Mouse (Mus musculus): ENCODE measurements around the gene Gfi1.
A peak's percentile ranks its signal among the peaks of the same experiment; 100 is the strongest.

The Gfi1 gene

GRCm38 (mm10) chr5:107721638-107722011 is 4.2 kb downstream of the Gfi1 start:
- no peak for DNase-seq

DNA sequence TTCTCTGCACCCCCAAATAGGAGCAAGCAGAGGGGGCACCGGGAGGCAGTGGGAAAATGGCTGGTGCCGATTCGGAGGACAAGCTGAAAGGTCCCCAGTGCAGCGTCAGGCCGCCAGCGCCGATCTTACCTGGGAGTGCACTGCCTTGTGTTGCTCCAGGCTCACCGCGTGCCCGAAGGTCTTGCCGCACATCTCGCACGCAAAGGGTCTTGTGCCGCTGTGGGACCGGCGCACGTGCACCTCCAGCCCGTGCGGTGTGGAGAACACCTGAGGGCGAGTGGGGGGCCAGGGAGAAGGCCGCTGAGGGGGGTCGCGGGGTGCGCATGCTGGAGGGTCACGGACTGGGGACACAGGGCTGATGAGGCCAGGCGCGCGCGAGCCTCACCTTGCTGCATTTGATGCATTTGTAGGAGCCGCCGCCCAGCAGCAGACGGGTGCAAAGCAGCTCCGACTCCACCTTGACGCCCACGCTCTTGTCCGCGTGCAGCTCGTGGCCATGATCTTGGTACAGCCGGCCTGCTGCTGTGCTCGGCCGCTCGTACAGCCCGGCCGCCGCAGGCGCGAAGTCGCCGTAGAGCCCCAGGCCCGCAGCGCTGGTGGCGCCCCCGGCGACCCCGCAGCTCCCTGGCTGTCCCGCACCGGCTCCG is 4.7 kb downstream of the Gfi1 start:
- no peak for DNase-seq

GRCm38 (mm10) chr5:107720511-107720910 is 5.3 kb downstream of the Gfi1 start:
- DNase-seq = no peak

- DNase-seq = no peak
Observed at GRCm38 (mm10) chr5:107719786-107720185, 6.0 kb downstream of the Gfi1 start.

DNA sequence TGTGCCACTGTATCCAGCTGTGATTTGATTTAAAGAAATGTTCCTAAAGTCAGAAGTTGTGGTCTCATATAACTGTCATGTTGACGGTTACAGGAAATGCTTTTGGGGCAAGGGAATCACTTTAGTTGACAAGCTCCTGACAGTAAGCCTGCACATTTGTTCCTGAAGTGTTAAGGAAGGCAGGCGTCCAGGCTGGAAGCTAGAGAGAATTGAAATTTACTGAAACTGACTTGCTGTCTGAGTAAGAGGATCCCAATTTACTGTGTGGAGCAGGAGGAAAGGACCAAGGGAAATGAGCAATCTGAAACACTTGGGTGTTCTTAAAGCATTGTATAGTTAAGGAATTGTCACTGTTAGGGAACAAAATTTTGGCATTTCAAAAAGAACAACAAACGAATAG is 6.6 kb downstream of the Gfi1 start:
- DNase-seq = no peak

- DNase-seq = no peak
Observed at GRCm38 (mm10) chr5:107717871-107718361, 7.9 kb downstream of the Gfi1 start.

DNA sequence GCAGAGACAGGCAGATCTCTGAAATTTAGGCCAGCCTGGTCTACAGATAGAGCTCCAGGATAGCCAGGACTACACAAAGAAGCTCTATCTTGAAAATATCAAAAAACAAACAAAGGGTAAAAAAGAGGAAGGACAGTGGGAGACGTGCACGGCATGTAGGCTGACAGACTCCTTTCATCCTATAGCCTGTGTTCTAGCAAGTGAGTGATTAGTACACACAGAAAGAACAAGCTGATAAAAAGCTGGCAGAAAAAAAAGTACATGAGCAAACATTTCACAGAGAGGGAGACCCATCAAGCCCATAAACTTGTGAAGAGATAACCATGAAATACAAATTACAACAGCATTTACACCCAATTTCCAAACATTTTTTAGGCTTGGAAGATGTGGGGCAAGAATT is 14.1 kb downstream of the Gfi1 start:
- no peak for DNase-seq

DNA sequence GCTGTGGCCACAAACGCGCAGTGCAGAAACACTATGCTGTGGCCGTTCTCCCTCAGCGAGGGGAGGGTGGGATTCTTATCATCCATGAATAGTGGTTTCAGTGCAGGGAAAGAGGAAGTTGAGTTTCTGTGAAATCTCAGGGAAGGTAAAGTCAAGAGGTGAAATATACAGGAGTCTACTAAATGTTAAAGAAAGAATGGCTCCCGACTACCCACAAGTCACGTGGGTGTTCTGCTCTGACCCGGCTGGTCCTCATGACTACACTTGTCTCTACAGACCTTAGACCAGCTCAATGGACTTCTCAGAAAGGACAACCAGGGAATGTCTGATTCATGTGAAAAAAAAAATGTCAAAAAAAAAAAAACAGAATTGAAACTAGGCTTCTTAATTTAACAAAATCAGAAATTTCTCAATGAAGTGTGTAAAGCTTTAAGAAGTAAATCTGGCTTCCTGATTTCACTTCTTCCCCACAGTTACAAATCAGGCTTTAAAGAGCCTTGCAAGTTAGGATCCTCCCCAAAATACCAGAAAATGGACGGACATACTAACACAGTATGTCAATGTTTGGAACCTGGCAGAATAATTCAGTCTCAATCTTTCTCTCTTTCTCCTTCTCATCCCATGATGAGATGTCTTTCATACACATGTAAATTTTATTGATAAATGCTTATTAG is 17.6 kb downstream of the Gfi1 start:
- no peak for DNase-seq

DNA sequence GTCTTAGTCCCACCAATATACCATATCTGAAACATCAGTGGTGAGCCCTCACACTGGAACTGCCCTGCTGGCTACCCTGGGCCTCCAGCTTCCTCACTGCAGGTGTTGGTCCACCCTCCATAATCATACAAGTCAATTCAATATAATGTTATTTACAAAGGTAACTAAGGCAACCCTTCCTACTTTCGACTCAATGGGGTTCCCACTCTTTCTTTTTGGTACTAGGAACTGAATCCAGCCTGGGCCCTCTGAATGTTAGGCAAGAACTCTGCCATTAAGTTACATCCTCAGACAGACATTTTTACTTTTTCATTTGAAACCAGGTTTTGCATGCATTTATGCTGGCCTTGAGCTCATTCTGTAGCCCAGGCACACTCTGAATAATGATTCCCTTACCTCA is 19.6 kb downstream of the Gfi1 start:
- no peak for DNase-seq

GRCm38 (mm10) chr5:107705756-107706155 is 20.1 kb downstream of the Gfi1 start:
- peak; percentile 34 to 62 for DNase-seq

- DNase-seq = no peak
Observed at GRCm38 (mm10) chr5:107703207-107703763, 22.6 kb downstream of the Gfi1 start.

- DNase-seq = no peak
Observed at GRCm38 (mm10) chr5:107701658-107702057, 24.2 kb downstream of the Gfi1 start.

- DNase-seq = no peak
Observed at GRCm38 (mm10) chr5:107700873-107701272, 25.0 kb downstream of the Gfi1 start.

DNA sequence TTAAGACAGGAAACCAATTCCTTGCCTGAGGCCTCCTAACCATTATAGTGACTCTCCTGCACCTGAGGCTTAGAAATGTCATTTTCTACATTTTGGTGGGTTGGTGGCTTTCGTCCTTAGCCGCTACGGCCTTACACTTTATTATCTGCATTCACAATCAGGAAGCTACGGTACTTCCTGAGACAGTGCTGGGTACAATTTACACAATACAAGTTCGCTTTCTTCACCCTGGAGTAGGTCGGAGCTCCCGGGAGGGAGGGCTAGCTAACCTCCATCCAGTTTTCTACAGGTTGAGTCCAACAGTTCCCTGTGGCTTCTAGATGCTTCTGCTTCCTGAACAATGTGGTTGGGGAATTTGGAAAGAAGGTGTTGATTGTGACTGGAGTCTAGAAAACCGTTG is 26.9 kb downstream of the Gfi1 start:
- no peak for DNase-seq

GRCm38 (mm10) chr5:107695019-107695418 is 30.8 kb downstream of the Gfi1 start:
- no peak for DNase-seq

DNA sequence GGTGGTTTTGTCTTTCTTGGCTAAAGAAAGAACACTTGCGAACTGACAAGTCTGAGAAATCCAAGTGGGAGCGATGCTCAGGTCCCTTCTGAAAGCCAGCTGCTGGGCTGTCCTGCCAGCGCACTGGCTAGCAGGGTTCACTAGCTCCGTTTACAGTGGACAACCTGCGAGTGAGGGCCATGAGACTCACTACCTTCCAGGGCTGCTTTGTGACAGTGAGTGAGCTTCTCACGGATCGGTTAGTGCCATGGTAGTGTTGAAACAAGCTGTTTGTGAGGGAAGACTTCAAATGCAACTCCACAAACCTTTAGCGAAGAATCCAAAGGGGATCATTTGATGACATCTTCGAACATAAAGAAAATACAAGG is 37.4 kb downstream of the Gfi1 start:
- DNase-seq = no peak

DNA sequence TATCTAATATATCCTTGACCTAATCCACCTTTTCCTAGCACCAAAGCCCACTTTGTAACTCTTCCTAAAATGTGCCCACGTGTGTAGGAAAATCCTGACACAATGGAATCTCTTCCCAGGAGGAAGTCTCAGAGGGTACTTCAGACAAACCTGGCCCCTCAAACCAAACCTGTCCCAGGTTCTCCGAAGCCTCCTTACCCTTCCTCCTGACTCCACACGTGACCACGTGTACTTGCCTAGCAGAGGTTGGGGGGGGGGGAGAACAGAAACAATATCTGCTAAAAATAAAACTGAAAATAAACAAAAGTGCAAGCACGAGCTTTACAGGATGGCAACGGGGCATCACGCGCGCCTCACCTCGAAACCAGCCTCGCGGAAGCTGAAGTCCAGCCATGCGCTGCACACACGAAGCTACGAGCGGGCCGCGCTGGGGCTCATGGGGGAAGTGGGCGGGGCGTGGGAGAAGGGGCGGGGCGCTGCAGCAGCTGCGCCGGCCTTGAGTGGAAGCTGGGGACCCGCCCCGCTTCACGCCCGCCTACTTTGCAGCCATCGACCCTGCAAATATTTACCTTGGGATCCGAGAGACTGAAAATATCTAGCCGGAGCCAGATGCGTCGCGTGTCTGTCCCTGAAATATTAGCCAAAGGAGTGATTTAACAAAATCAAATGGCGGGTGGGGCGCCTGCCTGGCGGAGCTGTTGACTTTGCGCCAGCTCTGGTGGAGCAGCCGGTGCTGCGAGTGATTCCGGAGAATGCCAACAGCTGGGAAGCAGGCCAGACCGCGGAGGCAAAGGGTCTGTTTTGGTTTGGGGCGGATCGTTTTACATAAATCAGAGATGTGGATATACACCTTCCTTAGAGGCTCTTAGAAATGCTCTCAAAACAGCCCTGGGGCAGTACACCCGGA is 38.0 kb downstream of the Gfi1 start:
- DNase-seq = peak; percentile 72 to 80

GRCm38 (mm10) chr5:107687161-107687560 is 38.7 kb downstream of the Gfi1 start:
- no peak for DNase-seq

DNA sequence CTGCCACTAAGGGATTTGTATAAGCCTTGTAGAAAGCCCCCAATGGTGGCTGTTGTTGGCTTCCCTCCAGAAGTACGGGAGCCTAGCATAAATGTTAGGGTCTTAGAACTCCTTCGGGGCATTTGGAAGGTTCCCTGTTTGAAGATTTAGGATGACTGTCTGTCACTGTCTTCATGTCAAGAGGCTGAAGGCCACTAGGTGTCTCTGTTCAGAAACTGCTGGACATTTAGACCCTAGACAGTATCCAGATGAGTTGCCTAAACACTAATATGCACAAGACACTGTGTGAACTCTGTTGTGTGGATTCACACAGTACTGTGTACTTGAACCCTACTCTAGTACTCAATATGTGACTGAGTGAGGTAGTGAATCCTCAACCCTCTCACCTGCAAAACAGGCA is 41.5 kb downstream of the Gfi1 start:
- DNase-seq = no peak

DNA sequence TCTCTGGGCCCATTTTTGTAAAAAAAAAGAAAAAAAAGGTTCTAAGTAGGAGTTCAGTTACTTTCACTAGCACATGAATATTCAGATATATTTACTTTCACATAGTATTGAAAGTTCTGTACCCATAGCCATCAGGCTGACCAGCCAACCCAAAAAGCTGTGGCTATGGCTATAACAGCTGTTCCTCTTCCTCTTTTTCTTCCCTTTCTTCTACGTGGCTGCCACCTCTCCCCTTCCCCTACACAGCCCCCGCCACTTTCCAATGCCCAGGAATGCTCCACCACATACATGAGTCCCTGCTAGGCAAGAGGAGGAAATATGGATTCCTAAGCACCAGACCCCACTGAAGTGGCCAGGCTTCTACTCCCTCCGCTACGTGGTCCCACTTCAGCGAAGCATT is 44.5 kb downstream of the Gfi1 start:
- DNase-seq = no peak

DNA sequence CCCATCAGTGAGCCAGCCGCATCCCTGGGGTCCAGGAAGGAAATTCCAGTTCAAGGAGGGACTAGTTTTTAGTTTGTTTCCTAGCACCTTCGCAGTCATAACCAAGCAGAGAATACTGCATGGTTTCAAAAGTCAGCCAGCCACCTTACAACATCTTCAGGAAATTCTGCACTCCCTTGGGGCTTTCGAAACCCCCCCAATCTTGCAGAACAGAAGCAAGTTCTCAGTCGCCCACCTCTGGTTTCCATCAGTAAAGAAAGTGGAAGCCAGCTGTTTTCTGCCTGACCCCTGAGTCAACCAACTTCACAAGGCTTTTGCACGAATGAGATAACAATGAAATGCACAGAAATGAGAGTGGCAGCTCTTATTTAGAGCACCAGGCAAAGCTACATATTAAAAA is 47.4 kb downstream of the Gfi1 start:
- DNase-seq = no peak
